Mouse (Mus musculus) megakaryocyte-erythroid progenitor cell, adult 5-6 weeks (primary cell): ENCODE results near the gene Fam205a3. TPM values are rescaled to one million over a fixed set of nuclear protein-coding genes. Genes with fewer than 3 reads are reported as not detected.
"Not testable (repeated sequence)": the region's sequence is repeated elsewhere in the genome, so short reads cannot be mapped to it uniquely, and the experiment has no call there.

Source experiments
- ATAC-seq: replicated peaks from 2 replicates; pipeline ENCODE4 v1.8.0; 2016; ENCODE audit warnings: mild to moderate bottlenecking, inconsistent platforms; ENCODE audit not compliant: severe bottlenecking, poor library complexity, low FRiP score, low TSS enrichment
- total RNA-seq, 2 experiments: library from RNA; stranded (forward) in 1 of 2; stranded (reverse) in 1 of 2; fragments of 200-1000, 215-1000 nt in 1 of 2; fragments of >200 nt in 1 of 2; fragmentation: Nextera tagmentation in 1 of 2; gene quantifications; 2 replicates each; pipeline ENCODE4 v1.2.3; 2014 to 2017

Gene Fam205a3
- not detected in 2 replicates for total RNA-seq (2014; fragmentation: Nextera tagmentation)
- total RNA-seq (2017) = 0.08 TPM in 1 of 2 replicates, not detected in the other

- ATAC-seq = not testable (repeated sequence)
Observed at GRCm38 (mm10) chr4:42318034-42318433, at the start of gene Fam205a3. TSS of gene Fam205a3 (plus strand) at chr4:42318334.

GRCm38 (mm10) chr4:42293967-42294366, 24.2 kb upstream of the Fam205a3 start, which contains the start of gene Gm21953:
TSS of gene Gm21953 (plus strand) at chr4:42294267.
- not testable (repeated sequence) for ATAC-seq

Other genes with a start within 250 kb of the Fam205a3 start
- not detected in 2 replicates for gene Gm3893, start 227.1 kb upstream of the Fam205a3 start, total RNA-seq (2014; fragmentation: Nextera tagmentation)
- gene Gm3893, start 227.1 kb upstream of the Fam205a3 start, total RNA-seq (2017) = not detected in 2 replicates
- not detected in 2 replicates for gene Gm13304, start 203.5 kb upstream of the Fam205a3 start, total RNA-seq (2014; fragmentation: Nextera tagmentation)
- gene Gm13304, start 203.5 kb upstream of the Fam205a3 start, total RNA-seq (2017) = not detected in 2 replicates
- not detected in 2 replicates for gene Gm13306, start 164.9 kb upstream of the Fam205a3 start, total RNA-seq (2014; fragmentation: Nextera tagmentation)
- not detected in 2 replicates for gene Gm13306, start 164.9 kb upstream of the Fam205a3 start, total RNA-seq (2017)
- gene Gm13305, start 149.7 kb upstream of the Fam205a3 start, total RNA-seq (2014; fragmentation: Nextera tagmentation) = not detected in 2 replicates
- gene Gm13305, start 149.7 kb upstream of the Fam205a3 start, total RNA-seq (2017) = 0.38 and 5.2 TPM in 2 replicates
- not detected in 2 replicates for gene Gm10600, start 77.7 kb upstream of the Fam205a3 start, total RNA-seq (2014; fragmentation: Nextera tagmentation)
- not detected in 2 replicates for gene Gm10600, start 77.7 kb upstream of the Fam205a3 start, total RNA-seq (2017)
- not detected in 2 replicates for gene Ccl21b, start 62.6 kb upstream of the Fam205a3 start, total RNA-seq (2014; fragmentation: Nextera tagmentation)
- not detected in 2 replicates for gene Ccl21b, start 62.6 kb upstream of the Fam205a3 start, total RNA-seq (2017)
- not detected in 2 replicates for gene Gm21953, start 24.1 kb upstream of the Fam205a3 start, total RNA-seq (2014; fragmentation: Nextera tagmentation)
- gene Gm21953, start 24.1 kb upstream of the Fam205a3 start, total RNA-seq (2017) = not detected in 2 replicates
- not detected in 2 replicates for gene Gm21586, start 121.0 kb downstream of the Fam205a3 start, total RNA-seq (2014; fragmentation: Nextera tagmentation)
- gene Gm21586, start 121.0 kb downstream of the Fam205a3 start, total RNA-seq (2017) = not detected in 2 replicates
- gene Gm2163, start 148.4 kb downstream of the Fam205a3 start, total RNA-seq (2014; fragmentation: Nextera tagmentation) = 0.42 and 1.4 TPM in 2 replicates
- gene Gm2163, start 148.4 kb downstream of the Fam205a3 start, total RNA-seq (2017) = 0.23 TPM in 1 of 2 replicates, not detected in the other
- gene Fam205a2, start 209.8 kb downstream of the Fam205a3 start, total RNA-seq (2014; fragmentation: Nextera tagmentation) = not detected in 2 replicates
- gene Fam205a2, start 209.8 kb downstream of the Fam205a3 start, total RNA-seq (2017) = 0.08 TPM in 1 of 2 replicates, not detected in the other